Mouse (Mus musculus) lung, postnatal 25 days (tissue): ENCODE results near the gene Dyrk3.
"Not testable (repeated sequence)": the region's sequence is repeated elsewhere in the genome, so short reads cannot be mapped to it uniquely, and the experiment has no call there.

Experiments used
- DNase-seq: peaks from one replicate; pipeline ENCODE4 v3.0.0; 2022; ENCODE audit warnings: low spot score

The Dyrk3 gene

DNA sequence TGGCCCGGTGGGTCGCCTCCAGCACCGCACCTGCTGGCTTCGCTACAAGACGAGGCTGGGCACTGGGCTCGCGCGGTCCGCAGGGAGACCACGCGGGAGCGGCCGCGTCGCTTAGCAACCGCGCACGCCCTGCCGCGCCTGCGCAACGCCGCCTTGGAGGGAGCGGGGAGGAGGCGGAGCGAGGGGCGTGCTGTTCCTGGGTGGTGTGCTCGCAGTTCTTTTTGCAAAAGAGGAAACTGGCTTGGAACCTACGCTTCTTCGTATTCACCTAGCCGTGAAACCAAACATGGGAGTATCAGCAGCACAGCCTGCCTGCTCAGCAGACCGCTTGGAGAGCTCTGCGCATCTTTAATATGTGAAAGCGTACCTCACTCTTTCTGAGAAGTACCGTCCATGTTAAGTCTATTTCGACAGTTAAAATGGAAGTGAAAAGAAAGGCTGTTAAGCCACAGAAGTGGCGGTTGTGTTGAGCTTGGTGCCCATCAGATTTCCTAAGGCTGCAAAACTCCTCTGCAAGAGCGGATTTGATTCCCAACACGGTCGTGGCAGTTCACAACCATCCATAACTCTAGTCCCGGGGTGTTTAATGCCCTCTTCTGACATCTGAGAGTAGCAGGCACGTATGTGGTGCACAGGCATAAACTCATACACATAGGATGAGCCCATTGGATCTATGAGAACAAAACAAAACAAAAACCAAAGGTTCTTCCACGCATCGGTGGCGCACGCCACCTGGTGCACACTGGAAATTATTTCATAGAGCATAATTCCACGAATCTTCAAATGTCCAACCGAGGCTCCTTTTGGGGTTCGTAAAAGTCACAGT, at the start of gene Dyrk3:
TSS of gene Dyrk3 (minus strand) at position 150 of the 826 bp plus-strand sequence.
- peak; percentile 91 for DNase-seq

DNA sequence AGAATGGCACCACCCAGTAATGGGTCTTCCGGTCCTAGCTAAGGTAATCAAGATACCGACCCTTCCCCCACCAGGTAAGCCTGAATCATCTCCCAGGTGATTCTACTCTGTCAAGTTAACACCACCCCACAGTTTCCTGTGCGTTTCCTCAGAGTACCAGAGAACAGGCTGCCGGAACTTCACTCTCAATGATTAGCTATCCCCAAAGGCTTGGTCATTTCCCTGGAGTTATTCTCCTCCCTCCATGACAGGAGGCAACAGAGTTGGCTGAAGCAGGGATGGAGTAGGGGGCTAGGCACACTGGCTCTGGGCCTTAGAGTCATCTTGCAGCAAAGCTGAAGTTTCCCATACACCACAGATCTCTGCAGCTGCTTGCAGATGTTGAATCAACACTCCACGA, 49.7 kb upstream of the Dyrk3 start:
- no peak for DNase-seq

DNA sequence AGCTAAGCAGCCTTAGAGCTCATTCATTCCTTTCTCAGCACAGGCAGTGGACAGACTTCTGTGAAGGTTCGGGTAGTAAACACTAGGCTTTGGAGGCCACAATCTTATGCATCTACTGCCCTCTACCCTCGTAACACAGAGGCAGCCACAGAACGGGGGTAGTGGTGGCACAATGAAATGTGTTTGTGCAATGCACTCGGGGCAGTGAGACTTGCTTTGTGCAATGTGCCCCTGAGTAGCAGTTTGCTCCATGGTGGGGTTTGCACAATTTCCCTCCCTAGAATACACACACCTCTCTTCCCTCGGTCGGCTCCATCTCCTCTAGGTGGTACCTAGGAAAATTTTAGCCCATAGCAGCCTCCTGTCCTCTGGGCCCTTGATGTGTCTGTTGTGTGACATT, 48.9 kb upstream of the Dyrk3 start:
- no peak for DNase-seq

DNA sequence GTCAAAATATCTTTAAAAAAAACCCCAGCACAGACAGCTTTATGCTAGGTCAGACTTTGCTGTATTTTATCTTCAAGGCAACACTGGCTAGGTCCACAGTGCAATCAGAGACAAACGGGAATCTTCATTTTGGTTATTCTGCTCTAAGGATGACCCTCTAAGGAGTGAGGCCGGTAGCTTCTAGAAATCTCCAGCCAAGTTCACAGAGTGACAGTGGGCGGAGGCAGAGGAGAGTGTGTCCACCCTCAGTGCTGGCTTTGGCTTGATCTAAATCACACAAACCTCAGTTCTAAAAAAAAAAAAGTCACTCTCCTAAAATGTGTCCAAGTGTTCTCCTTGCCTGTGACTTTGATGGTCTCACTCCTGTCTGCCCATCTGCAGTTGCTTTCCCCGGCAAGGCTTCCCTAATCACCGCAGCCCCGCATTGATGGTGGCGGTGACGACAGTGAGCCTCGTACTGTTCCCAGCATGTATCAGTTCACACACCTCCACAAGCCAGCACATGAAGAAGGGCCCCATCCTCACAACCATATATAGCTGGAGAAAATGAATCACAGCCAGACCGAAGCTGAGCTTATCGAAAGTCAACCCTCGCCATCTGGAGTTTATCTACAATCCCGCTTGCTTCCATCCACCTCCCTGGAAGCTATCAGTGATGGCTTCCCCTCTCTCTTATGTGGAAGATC, 47.8 kb upstream of the Dyrk3 start:
- no peak for DNase-seq

DNA sequence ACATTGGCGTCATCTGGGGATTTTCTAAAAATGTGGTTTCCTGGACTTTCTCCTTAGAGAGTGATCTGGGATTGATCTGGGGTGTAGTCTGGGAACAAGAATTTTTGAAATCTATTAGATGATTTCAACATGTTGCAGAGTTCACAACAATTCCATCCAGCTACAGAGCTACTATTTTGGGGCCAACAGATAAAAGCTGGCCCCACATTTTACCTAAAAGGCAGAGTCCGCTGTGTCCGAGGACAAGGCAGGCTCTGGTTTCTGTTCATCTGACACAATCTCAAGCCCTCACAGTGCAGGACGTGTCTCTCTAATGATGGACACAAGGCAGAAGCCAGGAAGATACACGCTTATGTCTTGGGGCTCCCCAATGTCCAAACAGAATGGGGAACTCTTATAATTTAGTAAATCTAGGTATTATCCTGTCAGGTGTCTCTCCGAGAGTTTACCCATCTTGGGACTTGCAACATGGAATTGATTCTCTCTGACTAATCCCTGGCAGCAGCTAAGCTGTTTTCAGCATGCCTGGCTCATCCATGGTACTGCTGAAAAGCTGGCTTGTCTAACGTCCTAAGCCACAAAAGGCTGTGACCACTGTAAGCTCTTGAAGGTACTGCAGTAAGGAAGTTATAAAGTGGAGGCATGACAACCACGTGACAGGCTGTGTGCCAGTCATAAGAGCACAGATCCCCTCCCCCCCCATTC, 47.0 kb upstream of the Dyrk3 start:
- no peak for DNase-seq

DNA sequence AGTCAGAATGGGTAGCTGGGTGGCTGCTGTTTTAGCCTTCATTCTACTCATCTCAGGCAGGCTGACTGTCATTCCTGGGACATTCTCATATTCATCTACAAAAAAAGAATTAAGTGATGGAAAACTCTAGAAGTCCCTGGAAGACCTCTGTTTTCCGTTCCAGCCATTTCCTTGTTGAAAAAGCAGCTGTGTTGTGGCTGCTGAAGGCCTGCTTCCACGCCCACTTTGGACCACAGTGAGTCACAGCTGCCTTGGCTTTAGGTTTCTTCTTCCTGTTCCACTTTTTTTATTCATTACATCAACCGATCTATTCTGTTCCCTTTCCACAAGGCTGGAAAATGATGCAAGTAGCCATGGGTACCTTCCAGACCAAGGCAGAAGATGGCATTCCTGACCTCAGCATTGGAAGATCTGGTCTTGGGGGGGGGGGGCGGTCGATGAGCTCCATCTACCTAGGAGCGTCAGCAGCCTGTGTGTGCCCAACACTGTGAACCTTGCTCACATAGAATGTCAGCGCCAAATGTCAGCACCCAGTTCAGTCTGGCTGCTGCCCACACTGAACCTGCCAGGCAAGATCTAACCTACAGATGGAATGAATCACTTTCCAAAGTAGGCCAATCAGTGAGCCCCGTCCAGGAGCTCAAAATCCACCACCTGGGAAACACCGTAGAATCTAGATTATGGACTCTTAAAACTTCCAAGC, 46.3 kb upstream of the Dyrk3 start:
- peak; percentile 59 for DNase-seq

DNA sequence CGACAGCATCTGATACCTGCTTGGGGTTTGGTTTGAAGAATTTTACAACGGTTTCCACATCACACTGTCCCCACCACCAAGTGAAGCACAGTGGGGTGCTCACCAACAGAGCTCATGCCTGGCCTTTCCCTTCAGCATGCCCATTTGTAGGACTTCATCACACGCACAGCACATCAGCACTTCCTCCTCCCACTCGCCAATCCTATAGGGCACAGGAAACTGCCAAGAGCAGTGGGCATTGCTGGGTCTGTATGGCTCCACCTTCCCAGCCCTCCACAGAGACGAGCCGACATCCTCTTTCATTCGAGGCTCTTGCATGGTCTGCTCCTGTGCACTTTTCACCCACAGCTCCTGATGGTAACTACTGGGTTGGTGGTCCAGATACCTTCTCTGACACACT, 45.1 kb upstream of the Dyrk3 start:
- no peak for DNase-seq

DNA sequence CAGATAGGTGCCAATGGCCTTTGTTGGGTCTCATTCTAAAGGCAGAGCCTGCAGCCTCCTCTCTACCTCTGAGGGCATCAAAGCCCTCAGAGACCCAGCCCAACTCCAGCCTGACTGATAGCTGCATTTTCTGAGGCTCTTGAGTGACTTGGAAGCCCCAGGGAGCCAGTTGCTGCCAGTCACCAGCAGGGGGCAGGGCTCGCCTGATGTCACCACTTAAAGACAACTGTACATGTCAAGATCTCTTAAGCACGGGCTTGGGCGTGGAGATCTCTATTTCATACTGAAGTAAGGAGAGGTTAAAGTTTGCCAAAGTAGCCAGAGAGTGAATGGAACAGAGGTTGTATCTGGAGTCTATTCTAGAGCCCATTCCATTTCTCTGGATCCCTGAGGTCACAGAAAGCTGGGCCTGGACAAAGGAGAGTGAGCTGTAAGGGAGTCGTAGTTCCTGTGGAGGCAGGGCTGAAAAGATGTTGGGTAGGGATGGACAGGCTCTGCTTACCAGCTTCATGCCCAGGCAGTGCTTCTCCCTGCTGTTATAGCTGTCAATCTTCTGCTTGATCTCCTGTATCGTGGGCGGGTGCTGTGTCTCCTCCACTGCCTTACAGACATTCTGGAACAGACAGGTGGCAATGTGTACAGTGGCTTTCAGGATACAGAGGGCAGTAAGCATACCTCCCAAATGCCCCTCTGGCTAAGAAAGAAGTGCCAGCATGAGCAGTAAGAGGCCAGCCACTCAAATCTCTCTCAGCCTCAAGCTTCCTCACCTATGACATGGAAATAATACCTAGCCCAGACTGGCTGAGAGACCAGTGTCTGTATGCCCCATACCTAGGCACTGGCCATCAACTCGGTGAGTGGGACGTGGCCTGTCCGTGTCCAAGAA, 43.7 kb upstream of the Dyrk3 start:
- DNase-seq: peak; percentile 85

DNA sequence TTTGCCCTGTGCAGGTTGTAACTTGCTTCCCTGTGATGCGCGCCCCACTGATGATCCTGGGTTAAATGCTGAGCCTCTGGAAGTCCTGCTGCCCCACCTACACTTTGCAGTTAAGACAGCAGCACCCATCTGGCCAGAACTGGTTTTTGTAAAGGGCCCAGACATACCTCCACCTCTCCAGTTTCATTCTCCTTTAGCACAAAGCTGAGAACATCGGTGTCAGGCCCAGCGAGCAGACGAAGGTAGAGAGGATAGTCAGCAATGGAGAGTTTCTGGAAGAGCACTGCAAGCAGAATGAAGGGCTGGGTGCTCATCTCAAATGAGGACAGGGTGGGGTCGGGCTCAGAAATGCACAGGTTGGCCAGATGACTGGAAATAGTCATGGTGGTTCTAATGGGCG, 42.2 kb upstream of the Dyrk3 start:
- DNase-seq: no peak

DNA sequence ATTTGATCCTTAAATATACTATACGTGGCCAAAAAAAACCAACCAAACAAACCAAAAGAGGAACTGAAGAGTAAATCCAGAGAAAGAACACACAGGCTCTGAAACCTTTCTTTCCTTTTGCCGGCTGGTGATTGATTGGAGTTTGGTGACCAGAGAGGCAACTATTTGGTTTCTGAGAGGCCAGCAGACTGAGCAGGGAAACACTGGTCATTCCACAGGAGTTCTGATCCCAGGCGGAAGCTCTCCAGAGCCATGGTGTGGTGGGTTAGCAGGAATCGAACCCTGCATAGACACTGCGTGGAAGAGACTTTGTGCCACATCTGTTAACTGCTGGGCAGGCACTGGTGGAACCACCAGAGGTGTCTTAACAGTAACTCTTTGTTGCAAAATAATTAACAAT, 39.9 kb upstream of the Dyrk3 start:
- no peak for DNase-seq

DNA sequence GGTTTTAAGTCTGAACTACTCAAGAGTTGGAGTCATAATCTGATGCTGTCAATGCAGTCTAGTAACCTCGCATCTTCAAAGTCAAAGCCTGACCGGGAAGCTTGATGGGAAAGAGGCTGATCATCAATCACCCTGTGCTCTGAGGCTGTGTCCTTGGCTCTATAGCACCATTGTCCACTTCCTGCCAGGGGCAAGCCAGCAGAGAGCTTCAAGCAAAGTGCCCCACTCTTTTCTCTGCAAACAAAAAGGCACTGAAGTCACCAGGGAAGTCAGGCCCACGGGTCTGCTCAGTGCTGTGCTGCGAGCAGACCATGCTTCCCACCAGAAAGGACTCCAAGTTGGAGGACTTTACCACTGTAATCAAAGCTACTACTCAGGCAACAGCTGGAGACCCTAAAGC, 39.1 kb upstream of the Dyrk3 start:
- no peak for DNase-seq

DNA sequence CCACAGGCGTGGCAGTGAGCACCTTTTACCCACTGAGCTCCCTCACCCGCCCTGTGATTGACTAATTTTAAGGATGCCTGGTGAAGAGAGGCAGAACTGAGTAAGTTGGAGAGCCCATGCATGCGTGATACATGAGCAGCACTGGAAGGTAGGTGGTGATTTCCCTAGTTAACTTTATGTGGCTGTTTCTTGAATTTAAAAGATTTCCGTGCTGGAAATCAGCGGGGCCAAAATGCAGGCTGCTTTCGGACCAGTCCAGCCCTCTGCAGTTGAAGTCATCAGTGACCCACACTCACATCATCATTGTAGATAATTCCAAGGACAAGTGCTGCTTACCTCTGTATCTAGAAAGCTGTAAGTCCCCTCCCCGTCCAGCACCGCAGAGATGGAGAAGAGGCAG, 37.7 kb upstream of the Dyrk3 start:
- no peak for DNase-seq

DNA sequence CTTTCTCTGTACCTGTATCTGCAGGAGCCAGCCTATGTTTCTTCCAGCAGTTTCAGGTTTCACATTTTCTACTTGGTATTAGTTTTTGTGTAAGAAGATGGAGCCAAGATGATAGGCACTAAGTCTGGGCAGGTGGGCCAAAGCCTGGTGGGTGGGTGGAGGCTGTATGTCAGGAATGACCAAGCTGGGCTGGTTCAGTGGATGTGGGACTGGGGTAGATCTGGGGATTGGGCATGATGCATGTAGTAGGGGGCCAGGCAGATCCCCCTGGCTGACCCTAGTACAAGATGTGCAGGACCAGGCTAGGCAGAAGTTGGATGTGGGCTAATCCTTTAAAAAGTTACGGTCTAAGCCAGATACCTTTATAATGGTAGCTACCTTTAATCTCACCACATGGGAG, 37.0 kb upstream of the Dyrk3 start:
- no peak for DNase-seq

DNA sequence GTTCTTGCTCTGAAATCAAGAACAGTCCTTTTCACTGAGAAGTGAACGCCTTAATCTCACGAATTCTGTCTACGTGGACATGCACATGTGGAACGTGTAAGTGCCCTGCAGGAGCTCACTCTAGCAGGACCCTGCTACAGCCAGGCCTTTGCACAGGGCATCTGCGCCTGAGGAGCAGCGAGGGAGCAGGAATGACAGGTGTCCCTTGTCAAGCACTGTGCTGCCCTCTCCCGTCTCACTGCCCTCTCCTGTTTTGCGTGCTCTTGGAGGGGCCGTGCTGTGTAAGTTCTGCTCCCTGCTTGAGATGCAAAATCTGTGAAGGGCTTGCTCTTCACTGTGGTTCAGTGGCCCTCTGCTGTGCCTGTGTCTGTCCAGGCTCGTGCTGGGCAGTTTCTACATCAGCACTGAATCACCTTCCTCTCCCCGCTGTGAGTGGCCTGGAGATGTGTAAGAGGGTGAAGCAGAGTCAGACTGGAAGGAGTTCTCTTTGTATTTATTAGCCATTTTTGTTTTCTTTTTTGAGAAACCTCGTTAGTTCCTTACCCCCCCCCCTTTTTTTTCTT, 36.2 kb upstream of the Dyrk3 start:
- DNase-seq: no peak

DNA sequence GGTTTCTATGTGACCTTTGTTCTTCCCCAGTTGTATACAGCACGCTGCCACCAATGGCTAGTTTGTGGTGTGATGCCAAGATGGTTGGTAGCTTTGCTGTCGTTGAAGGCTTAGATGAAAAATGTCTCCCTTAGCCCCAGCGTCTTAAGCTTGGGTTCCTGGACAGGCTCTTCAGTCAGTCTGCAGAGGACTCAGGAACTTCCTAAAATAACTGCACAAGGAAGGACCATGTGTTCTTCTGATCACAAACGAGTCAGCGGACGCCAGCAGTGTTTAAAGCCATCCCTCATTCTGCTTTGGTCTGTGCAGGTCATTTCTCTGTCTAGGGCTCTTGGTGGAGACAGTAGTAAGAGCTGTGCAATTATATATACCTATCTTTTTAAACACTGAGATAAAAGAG, 35.7 kb upstream of the Dyrk3 start:
- DNase-seq: no peak

DNA sequence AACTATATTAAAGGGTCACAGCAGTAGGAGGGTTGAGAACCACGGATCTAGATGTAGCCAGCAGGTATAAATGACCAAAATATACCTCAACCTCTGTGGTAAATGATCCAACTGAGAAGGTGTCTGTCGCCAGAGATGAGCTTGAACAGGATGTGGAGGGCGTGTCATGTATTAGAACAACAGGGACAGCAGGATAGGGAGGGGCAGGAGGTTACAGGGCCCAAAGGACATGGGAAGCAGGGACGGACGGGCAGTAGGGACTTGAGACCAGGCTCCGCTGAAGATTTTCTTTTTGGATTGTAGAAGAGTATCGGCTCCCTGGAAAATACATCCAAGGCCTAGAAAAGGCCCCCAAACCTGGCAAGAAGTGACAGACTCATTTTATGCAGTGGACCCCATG, 34.9 kb upstream of the Dyrk3 start:
- peak; percentile 64 for DNase-seq

DNA sequence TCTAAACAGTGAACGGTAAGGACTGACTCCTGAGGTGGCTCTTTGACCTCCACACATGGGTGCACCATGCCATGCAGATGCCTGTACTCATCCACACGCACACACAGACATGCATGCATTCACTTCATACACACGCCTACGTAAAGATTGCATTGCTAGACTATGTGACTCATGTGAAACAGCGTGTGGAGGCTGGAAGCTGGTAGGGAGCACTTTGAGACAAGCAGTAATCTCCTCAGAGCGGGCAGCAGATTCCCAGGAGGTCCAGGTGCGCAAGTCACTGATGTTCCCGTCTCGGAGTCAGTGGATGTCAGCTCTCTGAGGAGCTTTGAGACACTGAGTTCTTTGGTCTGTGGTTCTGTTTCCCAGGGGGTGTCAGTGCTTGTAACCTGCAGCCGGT, 29.5 kb upstream of the Dyrk3 start:
- DNase-seq: no peak

DNA sequence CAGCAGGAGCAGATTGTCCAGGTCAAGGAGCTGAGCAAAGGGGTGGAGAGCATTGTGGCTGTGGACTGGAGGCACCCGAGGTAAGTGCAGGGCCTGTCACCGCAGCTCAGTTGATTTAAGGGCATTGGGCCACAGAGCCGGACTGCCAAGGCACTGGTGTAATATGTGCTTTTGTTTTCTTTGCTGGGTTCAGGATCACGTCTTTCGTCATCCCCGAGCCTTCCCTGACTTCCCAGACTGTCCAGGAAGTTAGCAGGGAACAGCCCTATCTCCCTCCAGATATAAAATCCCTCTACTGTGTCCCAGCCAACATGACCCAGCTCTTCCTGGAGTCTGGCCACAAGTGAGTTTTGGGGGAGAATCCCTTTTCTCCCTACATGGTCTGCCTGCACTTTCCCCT, 26.3 kb upstream of the Dyrk3 start:
- DNase-seq: no peak

DNA sequence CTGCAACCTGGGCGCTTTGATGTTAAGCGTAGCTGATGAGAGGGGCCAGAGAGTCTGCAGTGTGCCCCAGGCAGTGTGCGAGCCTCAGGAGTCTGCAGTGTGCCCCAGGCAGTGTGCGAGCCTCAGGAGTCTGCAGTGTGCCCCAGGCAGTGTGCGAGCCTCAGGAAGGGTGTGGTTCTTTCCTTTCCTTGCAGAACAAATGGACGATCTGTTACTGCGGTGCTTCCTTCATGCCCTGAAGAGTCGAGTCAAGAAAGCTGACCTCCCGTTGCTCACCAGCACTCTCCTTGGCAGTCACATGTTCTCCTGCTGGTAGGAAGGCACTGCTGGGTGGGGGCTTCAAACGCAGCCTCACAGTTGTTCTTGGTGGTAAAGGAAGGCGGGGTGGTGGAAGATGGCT, 23.0 kb upstream of the Dyrk3 start:
- DNase-seq: peak; percentile 69

DNA sequence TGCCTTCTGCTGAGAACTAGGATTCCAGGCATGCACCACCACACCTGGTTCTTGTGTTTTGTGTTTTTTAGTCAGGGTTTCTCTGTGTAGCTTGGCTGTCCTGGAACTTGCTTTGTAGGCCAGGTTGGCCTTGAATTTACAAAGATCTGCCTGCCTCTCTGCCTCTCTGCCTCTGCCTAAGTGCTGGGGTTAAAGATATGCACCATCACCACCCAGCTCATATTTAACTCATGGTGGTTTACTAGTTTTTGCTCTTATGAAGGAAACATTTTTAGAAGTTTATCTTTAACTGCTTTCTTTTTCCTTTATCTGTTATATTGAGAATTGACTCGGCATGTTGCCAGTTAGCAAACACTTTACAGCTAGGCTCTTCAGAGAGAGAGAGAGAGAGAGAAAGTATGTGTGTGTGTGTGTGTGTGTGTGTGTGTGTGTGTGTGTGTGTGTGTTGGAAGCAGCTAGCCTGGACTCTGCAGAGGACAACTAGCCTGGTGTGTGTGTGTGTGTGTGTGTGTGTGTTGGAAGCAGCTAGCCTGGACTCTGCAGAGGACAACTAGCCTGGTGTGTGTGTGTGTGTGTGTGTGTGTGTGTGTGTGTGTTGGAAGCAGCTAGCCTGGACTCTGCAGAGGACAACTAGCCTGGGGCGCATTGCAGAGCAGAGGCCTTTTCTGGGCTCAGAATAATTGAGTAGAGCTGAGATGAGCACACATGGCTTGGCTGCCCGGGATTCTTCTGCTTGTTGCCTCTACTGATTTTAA, 21.6 kb upstream of the Dyrk3 start:
- DNase-seq: not testable (repeated sequence)
